Mouse (Mus musculus): ENCODE data around the gene Ruvbl1. TPM values are rescaled to one million over a fixed set of nuclear protein-coding genes. Genes with fewer than 3 reads are reported as not detected.

Ruvbl1 gene
- polyA plus RNA-seq, 1 experiment: 48.2 TPM

- peak within 1 kb of the TSS; percentile 87 for H3K4me3 ChIP-seq (ENCODE audit: insufficient read depth, low read length)
- H3K27ac ChIP-seq (ENCODE audit: insufficient read depth, low read length): no peak within 1 kb of the TSS
- peaks cover 4% of the 10 kb centered on the region; the same call in 1 of the 2 replicates for H3K4me1 ChIP-seq (ENCODE audit: control insufficient read depth, insufficient read depth, low read length)
- TF ChIP-seq CTCF (IDR thresholded peaks at IDR 0.05; ENCODE audit: extremely low read depth, insufficient read depth, low read length): no peak
- TF ChIP-seq POLR2A (IDR thresholded peaks at IDR 0.05; ENCODE audit: extremely low read depth, insufficient read depth, low read length): peak; percentile 52
Measured at GRCm38 (mm10) chr6:88446063-88447002, 18.9 kb upstream of the Ruvbl1 start, which contains the start of gene Eefsec. Eefsec (minus strand) TSS chr6:88446539.

- no peak overlapping the region for H3K27ac ChIP-seq (ENCODE audit: insufficient read depth, low read length)
- H3K4me1 ChIP-seq (ENCODE audit: control insufficient read depth, insufficient read depth, low read length): peaks cover 4% of the 10 kb centered on the region; the same call in 1 of the 2 replicates
- no peak overlapping the region for H3K4me3 ChIP-seq (ENCODE audit: insufficient read depth, low read length)
- TF ChIP-seq CTCF (IDR thresholded peaks at IDR 0.05; ENCODE audit: extremely low read depth, insufficient read depth, low read length) (no peak), POLR2A (IDR thresholded peaks at IDR 0.05; ENCODE audit: extremely low read depth, insufficient read depth, low read length) (no peak)
Measured at GRCm38 (mm10) chr6:88447454-88447853, 17.8 kb upstream of the Ruvbl1 start.

GRCm38 (mm10) chr6:88454545-88454944 lies 10.7 kb upstream of the Ruvbl1 start:
- TF ChIP-seq CTCF (IDR thresholded peaks at IDR 0.05; ENCODE audit: extremely low read depth, insufficient read depth, low read length) (no peak), POLR2A (IDR thresholded peaks at IDR 0.05; ENCODE audit: extremely low read depth, insufficient read depth, low read length) (no peak)
- H3K27ac ChIP-seq (ENCODE audit: insufficient read depth, low read length): no peak overlapping the region
- H3K4me1 ChIP-seq (ENCODE audit: control insufficient read depth, insufficient read depth, low read length): no peaks in the 10 kb centered on the region
- H3K4me3 ChIP-seq (ENCODE audit: insufficient read depth, low read length): no peak overlapping the region

- H3K4me1 ChIP-seq (ENCODE audit: control insufficient read depth, insufficient read depth, low read length): 0 out of 2 replicates have a peak, but pooled peaks cover 1% of the 10 kb centered on the region
- no peak for TF ChIP-seq POLR2A (IDR thresholded peaks at IDR 0.05; ENCODE audit: extremely low read depth, insufficient read depth, low read length)
- no peak for TF ChIP-seq CTCF (IDR thresholded peaks at IDR 0.05; ENCODE audit: extremely low read depth, insufficient read depth, low read length)
- H3K4me3 ChIP-seq (ENCODE audit: insufficient read depth, low read length): no peak overlapping the region
- no peak overlapping the region for H3K27ac ChIP-seq (ENCODE audit: insufficient read depth, low read length)
Measured at GRCm38 (mm10) chr6:88469878-88470277, 4.7 kb downstream of the Ruvbl1 start.

- Histone ChIP-seq H3K27ac (ENCODE audit: insufficient read depth, low read length) (no peak overlapping the region), H3K4me3 (ENCODE audit: insufficient read depth, low read length) (no peak overlapping the region), H3K4me1 (ENCODE audit: control insufficient read depth, insufficient read depth, low read length) (no peaks in the 10 kb centered on the region)
- TF ChIP-seq CTCF (IDR thresholded peaks at IDR 0.05; ENCODE audit: extremely low read depth, insufficient read depth, low read length) (no peak), POLR2A (IDR thresholded peaks at IDR 0.05; ENCODE audit: extremely low read depth, insufficient read depth, low read length) (no peak)
Measured at GRCm38 (mm10) chr6:88480421-88480820, 15.2 kb downstream of the Ruvbl1 start.

- no peaks in the 10 kb centered on the region for H3K4me1 ChIP-seq (ENCODE audit: control insufficient read depth, insufficient read depth, low read length)
- H3K27ac ChIP-seq (ENCODE audit: insufficient read depth, low read length): no peak overlapping the region
- no peak overlapping the region for H3K4me3 ChIP-seq (ENCODE audit: insufficient read depth, low read length)
- TF ChIP-seq POLR2A (IDR thresholded peaks at IDR 0.05; ENCODE audit: extremely low read depth, insufficient read depth, low read length) (no peak), CTCF (IDR thresholded peaks at IDR 0.05; ENCODE audit: extremely low read depth, insufficient read depth, low read length) (no peak)
Measured at GRCm38 (mm10) chr6:88483111-88483510, 17.9 kb downstream of the Ruvbl1 start.

- Histone ChIP-seq H3K4me1 (ENCODE audit: control insufficient read depth, insufficient read depth, low read length) (no peaks in the 10 kb centered on the region), H3K4me3 (ENCODE audit: insufficient read depth, low read length) (no peak overlapping the region), H3K27ac (ENCODE audit: insufficient read depth, low read length) (no peak overlapping the region)
- TF ChIP-seq CTCF (IDR thresholded peaks at IDR 0.05; ENCODE audit: extremely low read depth, insufficient read depth, low read length): no peak
- TF ChIP-seq POLR2A (IDR thresholded peaks at IDR 0.05; ENCODE audit: extremely low read depth, insufficient read depth, low read length): no peak
Measured at GRCm38 (mm10) chr6:88483913-88484312, 18.7 kb downstream of the Ruvbl1 start.

GRCm38 (mm10) chr6:88485378-88485777 lies 20.2 kb downstream of the Ruvbl1 start:
- TF ChIP-seq POLR2A (IDR thresholded peaks at IDR 0.05; ENCODE audit: extremely low read depth, insufficient read depth, low read length) (no peak), CTCF (IDR thresholded peaks at IDR 0.05; ENCODE audit: extremely low read depth, insufficient read depth, low read length) (no peak)
- no peak overlapping the region for H3K27ac ChIP-seq (ENCODE audit: insufficient read depth, low read length)

GRCm38 (mm10) chr6:88486893-88487292 lies 21.7 kb downstream of the Ruvbl1 start:
- Histone ChIP-seq H3K4me1 (ENCODE audit: control insufficient read depth, insufficient read depth, low read length) (peaks cover 2% of the 10 kb centered on the region; the same call in 1 of the 2 replicates), H3K27ac (ENCODE audit: insufficient read depth, low read length) (no peak overlapping the region), H3K4me3 (ENCODE audit: insufficient read depth, low read length) (no peak overlapping the region)
- TF ChIP-seq CTCF (IDR thresholded peaks at IDR 0.05; ENCODE audit: extremely low read depth, insufficient read depth, low read length): peak; percentile 43
- TF ChIP-seq POLR2A (IDR thresholded peaks at IDR 0.05; ENCODE audit: extremely low read depth, insufficient read depth, low read length): no peak

More at GRCm38 (mm10) chr6:88485378-88485777, 20.2 kb downstream of the Ruvbl1 start:
- no peak overlapping the region for H3K4me3 ChIP-seq (ENCODE audit: insufficient read depth, low read length)
- H3K4me1 ChIP-seq (ENCODE audit: control insufficient read depth, insufficient read depth, low read length): peaks cover 2% of the 10 kb centered on the region; the same call in 1 of the 2 replicates
